Mouse (Mus musculus) subcutaneous adipose tissue, adult 2 months (tissue): Measurements from ENCODE around the gene Plcd4. TPM values are rescaled to one million over a fixed set of nuclear protein-coding genes. Genes with fewer than 3 reads are reported as not detected.

Source experiments
- polyA plus RNA-seq: library from polyadenylated mRNA; depleted of rRNA; stranded (reverse); fragments of >200 nt; gene quantifications from 2 replicates; pipeline ENCODE4 v1.2.3, GENCODE M21; 2012; ENCODE audit warnings: low replicate concordance; rRNA removed

Gene Plcd4
- polyA plus RNA-seq, result 0.13 and 0.57 TPM in 2 replicates

DNA sequence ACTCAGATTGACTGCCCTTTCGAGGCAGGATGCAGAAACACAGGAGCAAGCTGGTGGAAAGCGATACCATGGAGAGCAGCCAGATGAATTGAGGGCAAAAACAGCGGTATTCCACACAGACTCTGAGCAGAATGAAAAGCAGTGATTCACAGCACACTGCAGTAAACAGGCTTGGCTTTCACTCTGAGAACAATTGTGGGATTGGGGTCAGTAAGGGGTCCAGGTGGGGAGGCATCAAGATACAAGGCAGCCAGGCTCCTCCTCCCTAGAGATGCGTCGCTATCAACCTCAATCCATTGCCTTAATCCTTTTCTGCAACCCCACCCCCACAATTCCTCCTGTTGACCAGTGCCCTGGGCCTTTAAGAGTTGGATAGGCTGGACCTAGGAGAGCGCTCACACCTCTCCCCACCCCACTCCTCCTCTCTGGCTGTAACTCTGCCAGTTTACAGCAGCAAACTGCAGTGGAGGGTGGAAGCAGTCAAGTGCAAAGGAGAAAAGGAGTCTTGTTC, at the start of gene Plcd4:
Gene Plcd4, plus strand, starts transcription at position 438 of the 511 bp plus-strand sequence.

DNA sequence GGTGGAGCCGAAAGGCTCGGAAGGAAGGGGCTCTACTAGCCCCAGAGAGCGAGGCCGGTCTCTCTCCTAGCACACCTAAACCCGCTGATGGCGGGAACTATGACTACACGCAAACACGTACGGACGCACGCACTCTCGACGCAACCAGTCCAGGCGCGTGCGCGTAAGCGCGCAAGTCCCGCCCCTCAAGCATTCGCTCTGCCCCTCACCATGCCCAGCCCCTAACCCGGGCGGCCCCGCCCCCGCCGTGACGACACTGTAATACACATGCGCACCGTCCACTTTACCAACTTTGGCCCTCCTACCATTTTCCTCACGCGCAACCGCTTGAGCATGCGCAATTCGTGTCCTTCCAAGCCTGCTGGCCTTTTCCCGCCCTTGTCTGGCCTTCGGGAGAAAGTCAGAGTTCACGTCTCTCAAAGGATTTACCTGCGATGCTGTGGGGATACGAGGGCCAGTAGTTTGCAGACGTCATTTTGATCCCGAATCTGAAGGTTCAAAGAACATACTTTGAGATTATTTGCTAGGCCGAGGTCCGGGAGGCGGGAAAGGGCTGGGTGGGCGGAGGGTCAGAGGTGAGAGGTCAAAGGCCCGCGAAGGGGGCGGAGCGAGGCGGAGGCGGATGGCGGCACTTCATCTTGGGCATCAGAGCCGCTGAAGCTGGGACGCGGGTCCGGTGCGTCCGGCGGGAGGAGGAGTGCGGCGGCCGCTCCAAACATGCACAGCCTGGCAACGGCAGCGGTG, 36.8 kb upstream of the Plcd4 start, which contains the start of gene Cnot9:
Gene Cnot9, plus strand, starts transcription at position 338 of the 744 bp plus-strand sequence.

DNA sequence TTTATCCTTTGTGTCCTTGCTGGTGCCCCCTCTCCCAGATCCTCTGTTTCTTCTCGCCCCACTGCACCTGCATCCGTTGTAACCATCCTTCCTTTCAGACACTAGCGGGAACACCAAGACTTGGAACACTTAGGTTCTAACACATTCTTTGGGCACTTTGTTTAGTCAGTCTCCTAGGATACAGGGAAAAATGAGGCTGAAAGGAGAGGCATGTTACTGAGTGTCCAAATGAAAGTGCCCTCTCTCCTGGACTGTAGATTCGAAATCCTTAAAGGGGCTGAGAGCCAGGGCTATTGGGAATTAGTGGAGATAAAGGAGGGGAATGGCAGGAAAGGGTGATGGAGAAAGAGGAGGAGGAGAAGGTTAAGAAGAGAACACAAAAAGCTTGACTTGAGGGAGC, 1.5 kb downstream of the Plcd4 start, which contains the start of gene Usp37:
Gene Usp37, minus strand, starts transcription at position 101 of the 400 bp plus-strand sequence.

DNA sequence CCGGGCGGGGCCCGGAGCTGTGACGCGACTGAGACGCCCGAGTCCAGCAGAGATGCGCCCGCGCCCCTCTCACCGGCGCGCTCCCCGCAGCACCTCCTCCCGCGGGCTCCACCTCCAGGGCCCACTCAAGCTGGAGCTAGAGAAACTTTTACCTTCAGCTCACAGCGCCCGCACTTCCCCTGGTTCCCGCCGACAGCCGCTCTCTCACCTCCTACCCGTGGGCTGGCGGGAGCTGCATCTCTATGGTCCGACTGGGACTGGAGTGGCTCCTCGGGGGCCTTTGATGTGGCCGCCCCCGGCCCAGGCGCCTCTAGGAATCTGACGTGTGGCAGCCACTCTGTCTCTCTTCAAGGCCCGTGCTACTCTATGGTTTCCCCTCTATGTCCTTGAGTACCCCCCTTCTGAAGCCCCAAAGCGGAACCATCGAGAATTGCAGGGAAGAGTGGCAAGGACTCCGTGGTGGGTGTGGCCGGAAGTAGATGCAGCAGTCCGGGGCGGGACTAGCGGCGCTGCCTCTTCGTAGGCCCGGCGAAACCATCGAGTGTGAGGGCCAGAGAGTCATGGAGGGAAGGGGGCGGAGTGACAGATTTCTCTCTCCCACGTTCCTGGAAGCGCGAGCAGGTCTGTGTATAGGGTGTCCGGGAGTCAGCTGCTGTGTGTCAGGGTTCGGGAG, 45.2 kb downstream of the Plcd4 start, which contains the start of the genes Zfp142 and Bcs1l:
Gene Zfp142, minus strand, starts transcription at position 474 of the 673 bp plus-strand sequence.
Gene Bcs1l, plus strand, starts transcription at position 517 of the 673 bp plus-strand sequence.

DNA sequence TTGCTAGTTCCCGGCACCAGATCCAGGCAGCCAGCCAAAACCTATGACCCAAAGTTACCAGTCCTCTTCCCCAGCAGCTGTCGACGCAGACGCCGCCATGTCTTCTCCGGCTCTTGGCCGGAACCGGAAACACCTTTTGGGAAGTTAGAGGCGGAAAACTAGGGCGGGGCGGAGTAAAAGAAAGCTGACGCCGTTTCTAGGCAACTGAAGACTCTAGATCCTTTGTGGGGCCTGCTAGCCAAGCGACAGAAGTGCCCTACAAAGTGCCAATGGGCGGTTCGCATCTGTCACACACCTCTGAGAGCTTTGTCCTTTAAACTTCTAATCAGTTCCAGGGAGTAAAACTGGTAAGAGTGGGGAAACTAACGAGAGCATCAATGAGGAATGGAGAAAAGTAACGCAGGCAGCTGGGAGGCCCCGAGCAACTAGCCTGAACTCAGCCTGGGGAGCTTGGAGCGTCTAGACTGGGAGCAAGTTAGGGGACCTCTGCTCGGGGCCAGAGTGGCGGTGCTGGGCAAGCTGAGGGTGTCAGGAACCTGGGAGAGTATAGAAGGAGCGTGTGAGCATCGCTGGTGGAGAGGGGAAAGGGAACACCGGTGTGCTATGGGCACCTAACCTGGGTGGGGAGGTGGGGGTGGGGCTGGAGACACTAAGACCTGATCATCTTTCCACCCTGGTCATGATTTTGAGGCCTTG, 58.7 kb downstream of the Plcd4 start, which contains the start of the genes Rnf25 and Stk36:
Gene Rnf25, minus strand, starts transcription at position 131 of the 696 bp plus-strand sequence.
Gene Stk36, plus strand, starts transcription at position 179 of the 696 bp plus-strand sequence.

Other genes with a start within 250 kb of the Plcd4 start
- 198 and 343 TPM in 2 replicates for gene Tmbim1, start 237.3 kb upstream of the Plcd4 start, polyA plus RNA-seq
- gene Catip, start 180.8 kb upstream of the Plcd4 start, polyA plus RNA-seq, result 2.1 and 2.8 TPM in 2 replicates
- gene Slc11a1, start 167.7 kb upstream of the Plcd4 start, polyA plus RNA-seq, result 67.9 and 69.7 TPM in 2 replicates
- gene Ctdsp1, start 151.4 kb upstream of the Plcd4 start, polyA plus RNA-seq, result 134 and 200 TPM in 2 replicates
- 0.45 and 0.99 TPM in 2 replicates for gene Vil1, start 133.5 kb upstream of the Plcd4 start, polyA plus RNA-seq
- gene Cnot9, start 36.8 kb upstream of the Plcd4 start, polyA plus RNA-seq, result 15.8 and 31.4 TPM in 2 replicates
- 3.1 and 7.2 TPM in 2 replicates for gene Usp37, start 1.4 kb downstream of the Plcd4 start, polyA plus RNA-seq
- 9.1 and 28.9 TPM in 2 replicates for gene Zfp142, start 45.4 kb downstream of the Plcd4 start, polyA plus RNA-seq
- gene Bcs1l, start 45.4 kb downstream of the Plcd4 start, polyA plus RNA-seq, result 30.8 and 30.9 TPM in 2 replicates
- gene Rnf25, start 58.5 kb downstream of the Plcd4 start, polyA plus RNA-seq, result 64.1 and 96.1 TPM in 2 replicates
- 2.4 and 6.3 TPM in 2 replicates for gene Stk36, start 58.6 kb downstream of the Plcd4 start, polyA plus RNA-seq
- gene Ttll4, start 118.9 kb downstream of the Plcd4 start, polyA plus RNA-seq, result 11.0 and 27.6 TPM in 2 replicates
- 44.1 and 60.8 TPM in 2 replicates for gene Cyp27a1, start 170.7 kb downstream of the Plcd4 start, polyA plus RNA-seq
- gene Prkag3, start 206.3 kb downstream of the Plcd4 start, polyA plus RNA-seq, result 0.60 and 9.6 TPM in 2 replicates
- gene Wnt6, start 229.0 kb downstream of the Plcd4 start, polyA plus RNA-seq, result 0.60 and 5.8 TPM in 2 replicates
- gene Wnt10a, start 248.6 kb downstream of the Plcd4 start, polyA plus RNA-seq, result 0.04 and 0.22 TPM in 2 replicates